Mouse (Mus musculus) granulocyte monocyte progenitor cell, adult 5-6 weeks (primary cell): ENCODE results near the gene 4930562C15Rik. TPM values are rescaled to one million over a fixed set of nuclear protein-coding genes. Genes with fewer than 3 reads are reported as not detected.

Source experiments
- ATAC-seq: replicated peaks from 2 replicates; pipeline ENCODE4 v1.8.0; 2016; ENCODE audit warnings: mild to moderate bottlenecking, moderate TSS enrichment, inconsistent platforms; ENCODE audit not compliant: poor library complexity, severe bottlenecking
- total RNA-seq, 2 experiments: library from RNA; stranded (forward) in 1 of 2; stranded (reverse) in 1 of 2; fragments of 200-712, 200-1000 nt in 1 of 2; fragments of >200 nt in 1 of 2; fragmentation: Nextera tagmentation in 1 of 2; gene quantifications; 2 replicates each; pipeline ENCODE4 v1.2.3; 2014 to 2017

Gene 4930562C15Rik
- total RNA-seq, 2 experiments from 2014 or later, result not detected

GRCm38 (mm10) chr16:4855046-4855650 lies 19.9 kb downstream of the 4930562C15Rik start:
- no peak for ATAC-seq

- no peak for ATAC-seq
These were observed 26.2 kb downstream of the 4930562C15Rik start for GRCm38 (mm10) chr16:4861392-4861791.

- ATAC-seq, result peak; percentile 95
These were observed 27.8 kb downstream of the 4930562C15Rik start for GRCm38 (mm10) chr16:4862863-4863483.

GRCm38 (mm10) chr16:4863742-4864141 lies 28.5 kb downstream of the 4930562C15Rik start:
- no peak for ATAC-seq

GRCm38 (mm10) chr16:4866101-4866695 lies 31.0 kb downstream of the 4930562C15Rik start:
- ATAC-seq, result no peak

- ATAC-seq, result no peak
These were observed 35.3 kb downstream of the 4930562C15Rik start for GRCm38 (mm10) chr16:4870490-4870889.

GRCm38 (mm10) chr16:4871926-4872325 lies 36.7 kb downstream of the 4930562C15Rik start:
- ATAC-seq, result no peak

GRCm38 (mm10) chr16:4875198-4876032 lies 40.2 kb downstream of the 4930562C15Rik start:
- no peak; the same call in 1 of the 2 replicates for ATAC-seq

GRCm38 (mm10) chr16:4876033-4876680 lies 40.9 kb downstream of the 4930562C15Rik start:
- ATAC-seq, result no peak

- ATAC-seq, result peak; percentile 19
These were observed 42.0 kb downstream of the 4930562C15Rik start for GRCm38 (mm10) chr16:4877195-4877594.

- ATAC-seq, result no peak
These were observed 42.5 kb downstream of the 4930562C15Rik start for GRCm38 (mm10) chr16:4877701-4878100.

- ATAC-seq, result peak; percentile 12
These were observed 43.1 kb downstream of the 4930562C15Rik start for GRCm38 (mm10) chr16:4878192-4878885.

- ATAC-seq, result peak; percentile 2; the same call in 1 of the 2 replicates
These were observed 44.0 kb downstream of the 4930562C15Rik start for GRCm38 (mm10) chr16:4879101-4879707.

- ATAC-seq, result peak; percentile 49
These were observed 44.5 kb downstream of the 4930562C15Rik start for GRCm38 (mm10) chr16:4879708-4880124.

GRCm38 (mm10) chr16:4880136-4880825 lies 45.1 kb downstream of the 4930562C15Rik start, which contains the start of gene Ubald1:
Gene Ubald1, minus strand, starts transcription at chr16:4880315.
- ATAC-seq, result peak; percentile 54

GRCm38 (mm10) chr16:4881400-4882351 lies 46.5 kb downstream of the 4930562C15Rik start:
- ATAC-seq, result no peak

- ATAC-seq, result no peak
These were observed 49.7 kb downstream of the 4930562C15Rik start for GRCm38 (mm10) chr16:4884930-4885329.
